Mouse (Mus musculus) embryo, embryonic 10.5 days (tissue): ENCODE results near the gene Gm21887.
A peak's percentile ranks its signal among the peaks of the same experiment; 100 is the strongest.
"Not testable (repeated sequence)": the region's sequence is repeated elsewhere in the genome, so short reads cannot be mapped to it uniquely, and the experiment has no call there.

ENCODE experiments used
- DNase-seq: peaks from one replicate; pipeline ENCODE4 v3.0.0-alpha.2; 2015; ENCODE audit warnings: low spot score

Gm21887 gene

DNA sequence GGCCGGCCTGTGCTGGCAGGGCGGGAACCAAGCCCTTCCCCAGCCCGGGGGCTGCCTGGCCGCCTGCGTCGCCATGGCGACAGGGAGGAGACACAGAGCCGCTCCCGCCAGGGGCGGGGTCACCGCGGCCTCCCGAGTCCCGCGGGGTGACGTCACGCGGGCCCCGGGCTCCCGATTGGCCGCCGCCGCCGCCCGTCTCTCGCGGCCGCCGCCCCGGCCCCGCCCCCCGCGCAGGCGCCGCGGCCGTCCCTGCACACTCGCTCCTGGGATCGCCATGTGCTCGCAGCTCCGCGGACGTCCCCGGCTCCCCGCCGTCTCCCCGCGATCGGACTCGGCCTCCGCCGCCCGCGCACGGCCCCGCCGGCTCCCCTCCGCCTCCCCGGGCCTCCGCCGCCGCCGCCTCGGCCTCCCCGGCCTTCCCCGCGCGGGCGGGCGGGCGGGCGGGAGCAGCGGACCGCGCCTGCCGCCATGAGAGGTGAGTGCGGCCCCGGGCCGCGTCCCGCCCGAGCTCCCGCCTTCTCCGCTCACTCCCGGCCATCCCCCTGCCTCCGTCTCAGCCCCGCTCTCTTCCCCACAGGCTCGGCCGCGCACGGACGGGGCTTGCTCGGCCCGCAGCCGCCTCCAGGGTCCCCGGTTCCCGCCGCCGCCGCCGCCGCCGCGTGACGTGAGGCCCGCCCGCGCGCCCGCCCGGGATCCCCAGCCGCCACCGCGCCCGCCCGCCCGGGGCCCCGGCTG is at the start of gene Gm21887:
Gene Gm21887, plus strand, starts transcription at position 644 of the 735 bp plus-strand sequence.
- peak; percentile 95 for DNase-seq

- DNase-seq: no peak
Measured at GRCm38 (mm10) chrX:169969337-169969736, 40.1 kb upstream of the Gm21887 start.

DNA sequence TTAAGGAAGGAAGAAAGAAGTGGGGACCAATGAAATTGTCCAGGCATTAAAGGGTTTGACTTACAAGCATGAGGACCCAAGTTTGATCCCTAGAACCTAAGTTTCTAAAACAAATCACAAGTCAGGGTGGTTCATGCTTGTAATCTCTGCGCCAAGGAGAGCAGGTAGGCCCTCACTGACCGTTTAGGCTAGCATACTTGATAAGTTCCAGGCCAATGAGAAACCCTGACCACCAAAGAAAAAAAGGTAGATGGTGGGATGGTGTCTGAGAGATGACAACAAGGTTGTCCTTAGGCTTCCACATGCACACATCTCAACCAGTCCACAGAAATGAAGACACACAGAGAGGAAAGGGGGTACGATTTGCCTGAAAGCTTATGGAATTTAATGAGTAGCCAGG is 39.7 kb upstream of the Gm21887 start:
- DNase-seq: not testable (repeated sequence)

DNA sequence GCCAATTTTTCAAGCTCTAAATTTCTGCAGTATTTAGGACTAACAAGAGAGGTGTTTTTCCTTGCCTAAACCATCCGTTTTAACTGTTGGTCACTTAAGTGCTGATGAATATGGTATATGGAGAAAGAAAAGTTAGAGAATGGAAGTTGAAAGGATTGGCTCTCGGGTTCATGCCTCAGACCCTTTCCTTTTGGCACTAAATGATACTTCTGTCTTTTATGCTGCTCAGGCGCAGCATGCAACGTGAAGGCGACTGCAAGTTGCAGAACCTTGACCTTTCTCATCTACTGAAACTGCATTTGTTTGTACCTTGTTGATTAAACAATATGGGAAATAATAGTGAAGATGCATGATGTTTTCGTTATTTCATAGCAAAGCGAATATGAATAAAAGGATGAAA is 38.9 kb upstream of the Gm21887 start:
- not testable (repeated sequence) for DNase-seq

DNA sequence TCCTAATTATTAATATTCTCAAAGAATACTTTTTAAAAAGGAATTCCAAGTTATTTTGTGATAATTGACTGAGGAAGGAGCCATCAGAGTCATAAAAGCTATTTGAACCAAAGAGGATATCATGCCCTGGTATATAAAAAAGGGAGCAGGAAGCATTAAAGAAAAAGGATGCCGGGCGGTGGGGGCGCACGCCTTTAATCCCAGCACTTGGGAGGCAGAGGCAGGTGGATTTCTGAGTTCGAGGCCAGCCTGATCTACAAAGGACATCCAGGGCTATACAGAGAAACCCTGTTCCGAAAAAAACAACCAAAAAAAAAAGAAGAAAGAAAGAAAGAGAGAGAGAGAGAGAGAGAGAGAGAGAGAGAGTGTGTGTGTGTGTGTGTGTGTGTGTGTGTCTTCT is 37.9 kb upstream of the Gm21887 start:
- DNase-seq: not testable (repeated sequence)

GRCm38 (mm10) chrX:169972131-169972530 is 37.3 kb upstream of the Gm21887 start:
- not testable (repeated sequence) for DNase-seq

- DNase-seq: peak; percentile 15
Measured at GRCm38 (mm10) chrX:169972791-169973494, 36.5 kb upstream of the Gm21887 start.

DNA sequence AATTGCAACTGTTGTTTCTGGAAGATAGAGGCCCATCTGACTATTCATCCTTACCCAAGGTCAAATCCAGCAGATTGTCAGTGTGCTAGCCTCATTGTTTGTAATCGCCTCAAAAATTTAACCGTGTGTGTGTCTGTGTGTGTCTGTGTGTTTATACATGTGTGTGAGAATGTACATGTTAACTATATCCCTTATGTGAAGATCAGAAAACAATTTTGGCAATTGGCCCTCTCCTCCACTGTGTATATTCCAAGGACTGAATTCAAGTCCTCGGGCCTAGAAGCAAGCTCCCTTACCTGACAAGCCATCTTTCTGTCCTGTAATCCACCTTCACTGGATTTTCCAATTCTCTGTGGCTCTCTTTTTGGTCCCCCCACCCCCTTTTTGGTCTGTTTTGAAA is 35.7 kb upstream of the Gm21887 start:
- not testable (repeated sequence) for DNase-seq

GRCm38 (mm10) chrX:169974456-169974855 is 35.0 kb upstream of the Gm21887 start:
- DNase-seq: not testable (repeated sequence)

DNA sequence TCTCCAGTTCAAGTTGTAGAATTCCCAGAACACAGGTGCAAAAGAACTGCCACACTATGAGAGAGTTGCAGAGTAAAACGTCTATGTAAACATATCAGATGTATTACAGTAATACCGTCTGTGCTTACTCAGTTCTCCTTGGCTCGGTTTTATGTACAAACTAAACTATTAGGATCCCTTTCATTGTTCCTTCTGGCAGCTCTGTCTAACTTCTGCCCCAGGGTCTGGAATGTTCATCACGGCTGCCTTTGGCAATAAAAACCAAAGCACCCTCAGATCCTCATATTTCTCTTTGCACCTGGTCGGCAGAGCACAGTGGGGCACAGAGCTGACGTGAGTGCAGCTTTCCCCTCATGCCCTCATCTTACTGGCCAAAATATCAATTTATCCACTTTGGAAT is 34.5 kb upstream of the Gm21887 start:
- not testable (repeated sequence) for DNase-seq

GRCm38 (mm10) chrX:169975681-169976131 is 33.8 kb upstream of the Gm21887 start:
- DNase-seq: not testable (repeated sequence)

- DNase-seq: not testable (repeated sequence)
Measured at GRCm38 (mm10) chrX:169976340-169976739, 33.1 kb upstream of the Gm21887 start.

DNA sequence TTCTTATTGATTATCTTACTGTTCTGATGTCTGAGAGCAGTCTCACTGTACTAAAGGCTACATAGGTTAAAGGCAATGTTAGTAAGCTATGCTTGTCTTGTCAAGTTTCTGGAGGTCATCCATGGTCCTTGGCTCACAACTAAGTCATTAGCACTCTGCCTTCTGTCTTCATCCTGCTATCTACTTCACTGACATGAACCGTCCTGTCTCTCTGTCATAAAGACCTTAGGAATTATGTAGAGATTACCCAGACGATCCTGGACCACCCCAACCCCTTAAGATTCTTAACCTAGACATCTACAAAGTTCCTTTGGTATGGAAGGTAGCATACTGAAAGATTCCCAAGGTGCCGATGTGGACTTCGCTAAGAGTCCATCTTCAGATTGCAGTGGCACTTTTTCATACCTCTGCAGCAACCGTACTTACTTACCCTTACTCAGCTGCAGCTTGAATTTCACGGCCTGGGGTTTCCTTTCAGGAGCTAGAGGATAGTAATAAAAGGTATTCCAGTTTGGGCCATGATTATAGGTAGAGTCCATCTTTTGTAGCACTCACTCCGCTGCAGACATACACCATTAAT is 31.5 kb upstream of the Gm21887 start:
- DNase-seq: not testable (repeated sequence)

DNA sequence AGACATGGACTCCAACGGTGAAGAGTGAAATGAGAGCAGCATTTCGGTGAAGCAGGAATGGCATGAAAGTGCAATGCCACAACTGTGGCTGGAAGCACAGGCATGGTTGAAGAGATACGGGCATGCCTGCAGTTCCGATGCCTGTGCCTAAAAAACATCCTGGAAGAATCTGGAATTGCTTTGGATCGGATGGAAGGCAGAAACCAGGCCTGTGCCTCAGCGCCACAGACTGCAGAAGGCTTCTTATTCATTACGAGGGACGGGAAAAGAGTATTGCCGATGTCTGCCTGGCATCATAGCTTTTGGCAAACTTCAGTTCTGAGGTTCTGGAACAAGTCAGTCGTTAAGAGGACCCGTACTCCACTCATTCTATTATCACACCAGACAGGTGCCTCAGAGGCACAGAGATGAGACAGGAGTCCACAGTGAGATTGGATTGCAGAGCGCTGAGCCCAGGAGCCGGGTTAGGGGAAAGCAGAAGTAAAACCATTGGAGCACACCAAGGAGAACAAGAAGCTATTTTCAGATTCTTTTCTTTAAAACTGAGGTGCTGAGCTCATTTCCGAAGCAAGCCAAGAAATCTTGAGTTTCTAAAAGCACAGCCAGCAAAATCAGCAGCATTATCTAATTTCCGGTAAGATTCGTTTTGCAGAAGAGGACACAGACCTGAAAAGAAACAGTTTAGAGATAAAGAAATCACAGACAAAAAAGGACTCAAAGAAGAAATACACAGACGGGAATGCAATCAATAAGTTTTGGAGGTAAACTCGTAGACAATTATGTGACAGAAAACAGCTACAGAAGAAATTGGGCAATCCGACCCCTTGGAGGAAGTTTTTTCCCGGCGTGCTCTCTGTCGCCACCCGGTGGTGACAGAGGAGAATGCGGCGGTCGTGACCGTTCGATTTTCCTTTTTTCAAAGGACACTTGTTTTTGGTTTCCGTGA is 30.8 kb upstream of the Gm21887 start:
- DNase-seq: peak; percentile 83

DNA sequence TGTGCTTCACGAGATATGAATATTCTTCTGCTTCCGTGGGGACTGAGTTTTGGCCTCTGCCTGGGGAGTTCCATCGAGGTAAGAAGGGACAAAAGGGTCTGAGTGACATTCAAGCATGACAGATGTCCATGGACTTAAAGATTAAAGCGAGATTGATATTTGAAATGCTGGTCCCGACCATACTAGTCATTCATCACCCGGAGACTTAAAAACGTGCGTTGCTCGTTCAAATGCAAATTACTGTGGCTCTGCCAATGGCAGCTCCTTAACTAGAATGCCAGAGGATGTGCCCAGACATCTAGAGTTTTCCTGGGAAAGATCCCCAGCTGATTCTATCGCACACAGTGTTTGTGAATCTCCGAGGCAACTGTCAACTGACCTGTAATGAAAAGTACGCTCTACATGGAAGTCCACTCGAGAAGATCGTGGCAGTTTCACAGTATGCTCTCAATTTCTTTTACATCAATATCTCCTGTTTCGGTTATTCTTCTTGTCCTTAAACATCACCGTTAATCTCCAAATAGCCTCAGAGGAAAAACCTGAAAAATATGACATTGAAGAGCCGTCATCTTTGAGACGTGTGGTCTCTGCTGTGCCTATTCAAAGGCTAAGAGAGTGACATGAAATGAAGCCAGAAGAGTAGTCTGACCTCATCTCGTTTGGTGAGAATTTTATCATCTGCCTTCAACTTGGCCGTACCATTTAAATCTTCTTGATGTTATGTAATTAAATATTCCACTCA is 29.8 kb upstream of the Gm21887 start:
- DNase-seq: not testable (repeated sequence)

- DNase-seq: not testable (repeated sequence)
Measured at GRCm38 (mm10) chrX:169980203-169980556, 29.3 kb upstream of the Gm21887 start.

DNA sequence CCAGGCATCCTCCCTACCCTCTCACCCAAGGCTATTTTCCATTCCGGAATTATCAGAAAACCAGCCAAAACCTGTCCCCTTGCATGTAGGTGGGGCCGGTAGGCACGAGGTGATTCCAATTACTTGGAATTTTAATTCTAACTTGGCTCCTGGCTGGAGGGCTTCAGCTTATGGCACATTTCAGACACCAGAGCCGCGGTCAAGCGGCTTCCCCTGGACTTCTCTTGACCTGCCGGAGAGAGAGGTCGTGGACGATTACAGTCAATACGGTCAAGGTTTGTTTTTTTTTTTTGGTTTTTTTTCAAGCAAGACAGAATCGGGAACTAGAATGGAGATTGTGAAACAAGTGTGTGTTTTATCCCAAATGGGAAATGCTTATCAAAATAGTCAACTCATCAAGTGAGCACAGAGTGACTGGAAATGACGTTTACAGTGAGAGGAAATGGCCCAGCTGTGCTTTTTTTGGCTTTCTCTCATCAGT is 28.6 kb upstream of the Gm21887 start:
- DNase-seq: no peak

GRCm38 (mm10) chrX:169981761-169982181 is 27.7 kb upstream of the Gm21887 start:
- not testable (repeated sequence) for DNase-seq

- peak; percentile 1 for DNase-seq
Measured at GRCm38 (mm10) chrX:169982606-169983400, 26.7 kb upstream of the Gm21887 start.
